Mouse (Mus musculus) R1 (cell line): ENCODE measurements at regions not wholly inside any gene's neighbourhood (a gene's known extent, or its start where the extent isn't known, plus 50 kb on each side); places are given as distances from the start of the nearest gene placed in this dataset.
A peak's percentile ranks its signal among the peaks of the same experiment; 100 is the strongest.

ENCODE experiments used
- DNase-seq: peaks from one replicate; pipeline ENCODE4 v3.0.0-alpha.2; 2018; ENCODE audit warnings: low read depth, low spot score

GRCm38 (mm10) chr4:5206394-5207099 is 413.4 kb upstream of the Impad1 start:
- DNase-seq = no peak

- no peak for DNase-seq
Measured at GRCm38 (mm10) chr4:5205328-5206208, 412.4 kb upstream of the Impad1 start.

GRCm38 (mm10) chr4:5194272-5194671 is 401.1 kb upstream of the Impad1 start:
- peak; percentile 22 for DNase-seq

- DNase-seq = no peak
Measured at GRCm38 (mm10) chr4:5181591-5181990, 388.4 kb upstream of the Impad1 start.

- peak; percentile 30 for DNase-seq
Measured at GRCm38 (mm10) chr4:5178991-5179693, 386.0 kb upstream of the Impad1 start.

GRCm38 (mm10) chr4:5165263-5165662 is 372.1 kb upstream of the Impad1 start:
- no peak for DNase-seq

GRCm38 (mm10) chr4:5160931-5161330 is 367.8 kb upstream of the Impad1 start:
- DNase-seq = no peak

GRCm38 (mm10) chr4:5130726-5131125 is 337.6 kb upstream of the Impad1 start:
- DNase-seq = no peak

GRCm38 (mm10) chr4:5126059-5126458 is 332.9 kb upstream of the Impad1 start:
- DNase-seq = no peak

GRCm38 (mm10) chr4:5098411-5098810 is 305.3 kb upstream of the Impad1 start:
- peak; percentile 46 for DNase-seq

GRCm38 (mm10) chr4:5078723-5079122 is 285.6 kb upstream of the Impad1 start:
- DNase-seq = no peak

- DNase-seq = no peak
Measured at GRCm38 (mm10) chr4:5074754-5075153, 281.6 kb upstream of the Impad1 start.

- no peak for DNase-seq
Measured at GRCm38 (mm10) chr4:5071243-5071642, 278.1 kb upstream of the Impad1 start.

GRCm38 (mm10) chr4:5059290-5059955 is 266.3 kb upstream of the Impad1 start:
- peak; percentile 43 for DNase-seq

- DNase-seq = no peak
Measured at GRCm38 (mm10) chr4:5029929-5030328, 236.8 kb upstream of the Impad1 start.

- DNase-seq = no peak
Measured at GRCm38 (mm10) chr4:4987491-4987890, 194.3 kb upstream of the Impad1 start.

GRCm38 (mm10) chr4:4983474-4984194 is 190.5 kb upstream of the Impad1 start:
- DNase-seq = no peak

GRCm38 (mm10) chr4:4971800-4972319 is 178.7 kb upstream of the Impad1 start:
- no peak for DNase-seq

GRCm38 (mm10) chr4:4948956-4949355 is 155.8 kb upstream of the Impad1 start:
- no peak for DNase-seq

GRCm38 (mm10) chr4:4944498-4944897 is 151.3 kb upstream of the Impad1 start:
- peak; percentile 5 for DNase-seq

- no peak for DNase-seq
Measured at GRCm38 (mm10) chr4:4925741-4926140, 132.6 kb upstream of the Impad1 start.
